Mouse (Mus musculus): ENCODE measurements around the gene Gm11011. TPM values are rescaled to one million over a fixed set of nuclear protein-coding genes. Genes with fewer than 3 reads are reported as not detected.

The Gm11011 gene
- polyA plus RNA-seq, 1 experiment from 2014 or later: not detected

GRCm38 (mm10) chr2:169597971-169598370 lies 10.4 kb upstream of the Gm11011 start:
- DNase-seq (ENCODE audit: low spot score) (no peak), ATAC-seq (ENCODE audit: low FRiP score) (no peak)
- H3K4me1 ChIP-seq (replicated peaks; ENCODE audit: control insufficient read depth, insufficient read depth, low read length): no peaks in the 10 kb centered on the region
- H3K27me3 ChIP-seq (ENCODE audit: control insufficient read depth, insufficient read depth, low read length): no peaks in the 10 kb centered on the region
- WGBS: 90% methylated on average over 8 of the region's 8 CpGs
- no peak overlapping the region for H3K4me2 ChIP-seq (replicated peaks; ENCODE audit: low read depth, low read length)
- no peaks in the 10 kb centered on the region for H3K36me3 ChIP-seq (ENCODE audit: control insufficient read depth, insufficient read depth, low read length)
- H3K27ac ChIP-seq (ENCODE audit: low read depth, low read length): no peak overlapping the region
- H3K4me3 ChIP-seq (ENCODE audit: low read depth, low read length): no peak overlapping the region
- H3K9me3 ChIP-seq (ENCODE audit: control insufficient read depth, low read length): no peaks in the 10 kb centered on the region
- no peak overlapping the region for H3K9ac ChIP-seq (ENCODE audit: low read depth, low read length)

DNA sequence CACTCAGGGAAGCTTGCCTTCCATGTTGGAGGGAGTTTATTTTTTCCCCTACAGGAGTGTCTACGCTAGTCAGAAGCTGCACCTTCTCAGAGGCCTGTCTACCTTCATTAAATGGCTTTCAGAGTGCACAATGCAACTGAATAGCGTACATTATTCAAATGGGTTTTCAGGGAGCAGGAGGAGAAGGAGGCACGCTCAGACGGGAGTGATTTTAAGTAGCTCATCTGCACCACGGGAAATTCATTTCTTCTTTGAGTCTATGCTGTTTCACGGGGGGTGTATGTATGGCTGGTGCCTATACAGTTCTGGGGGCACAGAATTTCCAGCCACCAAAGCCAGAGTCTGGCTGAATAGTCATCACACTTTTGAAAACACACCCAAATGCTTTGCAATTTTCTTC lies 9.8 kb upstream of the Gm11011 start:
- Histone ChIP-seq H3K9ac (ENCODE audit: low read depth, low read length) (no peak overlapping the region), H3K9me3 (ENCODE audit: control insufficient read depth, low read length) (no peaks in the 10 kb centered on the region), H3K36me3 (ENCODE audit: control insufficient read depth, insufficient read depth, low read length) (no peaks in the 10 kb centered on the region), H3K27ac (ENCODE audit: low read depth, low read length) (no peak overlapping the region), H3K4me1 (replicated peaks; ENCODE audit: control insufficient read depth, insufficient read depth, low read length) (no peaks in the 10 kb centered on the region), H3K4me3 (ENCODE audit: low read depth, low read length) (no peak overlapping the region), H3K27me3 (ENCODE audit: control insufficient read depth, insufficient read depth, low read length) (no peaks in the 10 kb centered on the region), H3K4me2 (replicated peaks; ENCODE audit: low read depth, low read length) (no peak overlapping the region)
- ATAC-seq (ENCODE audit: low FRiP score) (no peak), DNase-seq (ENCODE audit: low spot score) (no peak)
- WGBS: 71% methylated on average over 6 of the region's 6 CpGs

GRCm38 (mm10) chr2:169593742-169594141 lies 6.2 kb upstream of the Gm11011 start:
- H3K4me1 ChIP-seq (replicated peaks; ENCODE audit: control insufficient read depth, insufficient read depth, low read length): no peaks in the 10 kb centered on the region
- no peaks in the 10 kb centered on the region for H3K27me3 ChIP-seq (ENCODE audit: control insufficient read depth, insufficient read depth, low read length)
- ATAC-seq (ENCODE audit: low FRiP score): no peak
- DNase-seq (ENCODE audit: low spot score): no peak
- H3K36me3 ChIP-seq (ENCODE audit: control insufficient read depth, insufficient read depth, low read length): no peaks in the 10 kb centered on the region
- no peak overlapping the region for H3K9ac ChIP-seq (ENCODE audit: low read depth, low read length)
- 75% methylated on average over 3 of the region's 3 CpGs for WGBS
- H3K27ac ChIP-seq (ENCODE audit: low read depth, low read length): no peak overlapping the region
- H3K4me3 ChIP-seq (ENCODE audit: low read depth, low read length): no peak overlapping the region
- no peak overlapping the region for H3K4me2 ChIP-seq (replicated peaks; ENCODE audit: low read depth, low read length)
- no peaks in the 10 kb centered on the region for H3K9me3 ChIP-seq (ENCODE audit: control insufficient read depth, low read length)

- no peaks in the 10 kb centered on the region for H3K27me3 ChIP-seq (ENCODE audit: control insufficient read depth, insufficient read depth, low read length)
- no peak overlapping the region for H3K9ac ChIP-seq (ENCODE audit: low read depth, low read length)
- no peak for DNase-seq (ENCODE audit: low spot score)
- no peak overlapping the region for H3K4me2 ChIP-seq (replicated peaks; ENCODE audit: low read depth, low read length)
- H3K4me1 ChIP-seq (replicated peaks; ENCODE audit: control insufficient read depth, insufficient read depth, low read length): no peaks in the 10 kb centered on the region
- no peaks in the 10 kb centered on the region for H3K9me3 ChIP-seq (ENCODE audit: control insufficient read depth, low read length)
- H3K27ac ChIP-seq (ENCODE audit: low read depth, low read length): no peak overlapping the region
- no peak for ATAC-seq (ENCODE audit: low FRiP score)
- H3K4me3 ChIP-seq (ENCODE audit: low read depth, low read length): no peak overlapping the region
- 61% methylated on average over 8 of the region's 8 CpGs for WGBS
- no peaks in the 10 kb centered on the region for H3K36me3 ChIP-seq (ENCODE audit: control insufficient read depth, insufficient read depth, low read length)
Observed at GRCm38 (mm10) chr2:169590412-169590811, 2.9 kb upstream of the Gm11011 start.

DNA sequence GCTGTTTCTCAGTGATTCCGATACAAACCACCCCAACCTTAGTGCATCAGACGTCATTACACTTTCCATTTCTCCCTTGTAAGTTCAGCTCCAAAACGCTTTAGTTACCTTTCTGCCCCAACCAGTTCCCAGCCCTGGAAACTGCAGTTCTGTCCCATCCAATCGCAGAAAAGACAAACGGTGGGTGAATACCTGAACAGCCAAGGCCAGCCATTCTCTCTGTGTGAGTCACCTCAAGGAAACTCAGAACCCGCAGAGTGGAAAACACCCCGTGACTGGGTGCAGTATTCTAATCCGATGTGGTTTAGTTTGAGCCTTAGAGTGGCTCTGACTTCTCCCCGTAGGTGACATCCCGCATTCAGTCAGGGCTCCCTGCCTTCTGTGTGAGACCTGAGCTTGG lies 2.2 kb upstream of the Gm11011 start:
- H3K4me2 ChIP-seq (replicated peaks; ENCODE audit: low read depth, low read length): no peak overlapping the region
- no peak overlapping the region for H3K27ac ChIP-seq (ENCODE audit: low read depth, low read length)
- no peaks in the 10 kb centered on the region for H3K9me3 ChIP-seq (ENCODE audit: control insufficient read depth, low read length)
- DNase-seq (ENCODE audit: low spot score): no peak
- WGBS: 88% methylated on average over 10 of the region's 10 CpGs
- H3K27me3 ChIP-seq (ENCODE audit: control insufficient read depth, insufficient read depth, low read length): no peaks in the 10 kb centered on the region
- ATAC-seq (ENCODE audit: low FRiP score): no peak
- H3K4me1 ChIP-seq (replicated peaks; ENCODE audit: control insufficient read depth, insufficient read depth, low read length): no peaks in the 10 kb centered on the region
- no peak overlapping the region for H3K9ac ChIP-seq (ENCODE audit: low read depth, low read length)
- H3K36me3 ChIP-seq (ENCODE audit: control insufficient read depth, insufficient read depth, low read length): no peaks in the 10 kb centered on the region
- no peak overlapping the region for H3K4me3 ChIP-seq (ENCODE audit: low read depth, low read length)

DNA sequence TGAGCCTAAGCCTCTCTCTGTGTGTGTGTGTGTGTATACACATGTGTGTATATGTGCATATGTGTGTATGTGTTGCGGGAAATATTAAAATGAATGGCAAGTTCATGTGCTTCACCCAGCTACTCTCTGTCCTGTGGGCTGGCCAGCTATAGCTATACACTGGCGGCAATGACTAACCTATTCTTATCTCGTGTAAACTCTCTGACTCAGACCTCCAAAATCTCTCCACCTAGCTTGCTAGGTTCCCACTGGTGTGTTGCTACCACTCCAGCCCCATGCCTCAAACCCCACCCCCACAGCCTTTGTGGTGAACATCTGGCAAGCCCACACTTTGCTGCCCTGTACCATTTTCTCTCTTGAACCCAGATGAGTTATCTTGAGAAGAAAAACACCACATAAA lies 857 bp downstream of the Gm11011 start:
- H3K9ac ChIP-seq (ENCODE audit: low read depth, low read length): no peak overlapping the region
- no peaks in the 10 kb centered on the region for H3K9me3 ChIP-seq (ENCODE audit: control insufficient read depth, low read length)
- H3K27ac ChIP-seq (ENCODE audit: low read depth, low read length): no peak overlapping the region
- DNase-seq (ENCODE audit: low spot score): no peak
- no peak overlapping the region for H3K4me3 ChIP-seq (ENCODE audit: low read depth, low read length)
- no peaks in the 10 kb centered on the region for H3K36me3 ChIP-seq (ENCODE audit: control insufficient read depth, insufficient read depth, low read length)
- H3K27me3 ChIP-seq (ENCODE audit: control insufficient read depth, insufficient read depth, low read length): no peaks in the 10 kb centered on the region
- WGBS: 85% methylated on average over 3 of the region's 3 CpGs
- H3K4me1 ChIP-seq (replicated peaks; ENCODE audit: control insufficient read depth, insufficient read depth, low read length): no peaks in the 10 kb centered on the region
- no peak for ATAC-seq (ENCODE audit: low FRiP score)
- H3K4me2 ChIP-seq (replicated peaks; ENCODE audit: low read depth, low read length): no peak overlapping the region

DNA sequence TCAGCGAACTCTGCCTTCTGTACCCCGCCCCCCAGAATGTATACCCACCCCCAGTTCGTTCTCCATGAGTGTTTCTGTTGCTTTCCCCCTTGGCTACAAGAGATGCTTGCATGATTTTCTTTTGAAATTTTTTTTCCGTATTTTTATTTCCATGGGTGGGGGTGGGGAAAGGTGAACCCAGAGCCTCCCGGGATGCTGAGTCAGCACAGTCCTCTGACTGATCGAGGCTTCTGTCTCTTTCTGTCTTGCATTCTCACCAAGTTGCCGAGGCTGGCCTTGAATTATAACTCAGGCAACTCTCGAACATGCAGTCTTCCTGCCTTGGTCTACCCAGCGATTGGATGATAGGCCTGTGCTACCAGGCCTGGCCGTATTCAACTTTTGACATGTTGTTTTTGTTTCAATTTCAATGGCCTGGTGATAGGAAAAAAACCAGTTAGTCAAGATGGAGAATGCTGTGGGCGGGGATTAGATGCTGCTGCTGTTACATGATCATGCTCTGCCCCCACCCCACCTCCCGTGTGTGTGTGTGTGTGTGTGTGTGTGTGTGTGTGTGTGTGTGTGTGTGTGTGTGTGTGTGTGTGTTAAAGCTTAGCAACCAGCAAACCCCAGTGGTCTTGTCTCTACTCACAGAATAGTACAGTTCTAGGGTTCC lies 1.8 kb downstream of the Gm11011 start:
- Histone ChIP-seq H3K4me3 (ENCODE audit: low read depth, low read length) (no peak overlapping the region), H3K4me1 (replicated peaks; ENCODE audit: control insufficient read depth, insufficient read depth, low read length) (no peaks in the 10 kb centered on the region), H3K27me3 (ENCODE audit: control insufficient read depth, insufficient read depth, low read length) (no peaks in the 10 kb centered on the region), H3K27ac (ENCODE audit: low read depth, low read length) (no peak overlapping the region), H3K36me3 (ENCODE audit: control insufficient read depth, insufficient read depth, low read length) (no peaks in the 10 kb centered on the region), H3K9me3 (ENCODE audit: control insufficient read depth, low read length) (no peaks in the 10 kb centered on the region), H3K9ac (ENCODE audit: low read depth, low read length) (no peak overlapping the region), H3K4me2 (replicated peaks; ENCODE audit: low read depth, low read length) (no peak overlapping the region)
- ATAC-seq (ENCODE audit: low FRiP score): no peak
- no peak for DNase-seq (ENCODE audit: low spot score)
- WGBS: 81% methylated on average over 12 of the region's 12 CpGs

DNA sequence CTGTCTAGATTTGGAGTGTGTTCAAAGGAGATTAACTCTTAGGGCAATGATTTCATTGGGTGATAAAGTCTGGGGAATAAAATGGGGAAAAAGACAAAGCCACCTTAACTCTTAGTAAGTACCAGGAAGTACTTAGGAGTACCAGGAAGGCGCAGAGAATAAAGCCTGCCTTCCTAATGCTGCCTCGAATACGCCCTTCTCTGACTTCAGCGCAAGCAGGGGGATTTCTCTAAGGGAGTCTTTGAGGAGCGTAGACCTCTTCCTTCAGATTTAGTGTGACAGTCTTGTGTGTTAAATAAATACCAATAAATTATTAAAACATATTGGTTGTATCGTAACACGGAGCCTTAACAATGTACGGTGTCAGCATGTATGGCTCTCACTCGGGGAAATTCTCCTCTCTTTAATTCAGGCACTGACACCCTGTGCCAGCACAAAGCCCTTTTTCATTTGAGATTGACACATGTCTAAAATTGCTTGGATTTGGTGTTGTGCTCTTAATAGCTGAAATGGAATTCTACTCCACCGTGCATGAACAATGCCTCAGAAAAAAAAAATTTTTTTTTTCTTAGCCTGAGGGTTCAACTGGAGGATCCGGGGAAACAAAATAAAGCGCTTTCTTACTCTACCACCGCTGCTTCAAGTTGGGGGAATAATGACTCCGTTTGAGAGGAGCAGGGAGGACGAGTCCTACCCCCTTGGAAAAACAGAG lies 2.6 kb downstream of the Gm11011 start:
- ATAC-seq (ENCODE audit: low FRiP score) (no peak), DNase-seq (ENCODE audit: low spot score) (no peak)
- Histone ChIP-seq H3K4me1 (replicated peaks; ENCODE audit: control insufficient read depth, insufficient read depth, low read length) (no peaks in the 10 kb centered on the region), H3K9ac (ENCODE audit: low read depth, low read length) (no peak overlapping the region), H3K36me3 (ENCODE audit: control insufficient read depth, insufficient read depth, low read length) (no peaks in the 10 kb centered on the region), H3K4me2 (replicated peaks; ENCODE audit: low read depth, low read length) (no peak overlapping the region), H3K27ac (ENCODE audit: low read depth, low read length) (no peak overlapping the region), H3K9me3 (ENCODE audit: control insufficient read depth, low read length) (no peaks in the 10 kb centered on the region), H3K27me3 (ENCODE audit: control insufficient read depth, insufficient read depth, low read length) (no peaks in the 10 kb centered on the region), H3K4me3 (ENCODE audit: low read depth, low read length) (no peak overlapping the region)
- WGBS: 70% methylated on average over 15 of the region's 15 CpGs

DNA sequence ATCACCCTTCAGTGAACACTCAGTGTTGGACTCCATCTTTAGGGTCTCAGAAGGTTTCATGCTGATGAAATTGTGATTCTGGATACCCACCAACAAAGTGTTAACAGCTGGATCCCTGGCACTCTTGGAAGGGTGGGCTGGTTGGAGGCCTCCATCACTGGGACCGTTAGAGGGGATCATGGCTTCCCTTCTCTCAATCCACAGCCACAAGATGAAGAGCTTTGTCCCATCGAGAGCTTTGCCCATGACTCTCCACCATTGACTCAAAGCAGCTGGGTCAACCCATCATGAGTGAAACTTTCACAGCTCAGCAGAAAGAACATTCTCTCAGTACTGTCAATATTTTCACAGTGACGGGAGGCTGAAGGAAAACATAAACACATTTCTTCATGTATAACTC lies 4.1 kb downstream of the Gm11011 start:
- H3K4me2 ChIP-seq (replicated peaks; ENCODE audit: low read depth, low read length): no peak overlapping the region
- H3K27me3 ChIP-seq (ENCODE audit: control insufficient read depth, insufficient read depth, low read length): no peaks in the 10 kb centered on the region
- DNase-seq (ENCODE audit: low spot score) (no peak), ATAC-seq (ENCODE audit: low FRiP score) (no peak)
- H3K9me3 ChIP-seq (ENCODE audit: control insufficient read depth, low read length): no peaks in the 10 kb centered on the region
- H3K36me3 ChIP-seq (ENCODE audit: control insufficient read depth, insufficient read depth, low read length): no peaks in the 10 kb centered on the region
- no peak overlapping the region for H3K9ac ChIP-seq (ENCODE audit: low read depth, low read length)
- WGBS: 83% methylated on average over 3 of the region's 3 CpGs
- H3K4me1 ChIP-seq (replicated peaks; ENCODE audit: control insufficient read depth, insufficient read depth, low read length): no peaks in the 10 kb centered on the region
- no peak overlapping the region for H3K27ac ChIP-seq (ENCODE audit: low read depth, low read length)
- H3K4me3 ChIP-seq (ENCODE audit: low read depth, low read length): no peak overlapping the region

All from hindbrain, embryonic 11.5 days (tissue).